Mouse (Mus musculus): ENCODE results near the gene Tmem132c. TPM values are rescaled to one million over a fixed set of nuclear protein-coding genes. Genes with fewer than 3 reads are reported as not detected.

The Tmem132c gene
- total RNA-seq, 2 experiments from 2014 or later, result 0.28 to 0.41 TPM

GRCm38 (mm10) chr5:127595676-127596075, 354.1 kb downstream of the Tmem132c start:
- DNase-seq (ENCODE audit: low spot score), result peak; percentile 54

- DNase-seq (ENCODE audit: low spot score), result no peak
These were observed 355.3 kb downstream of the Tmem132c start for GRCm38 (mm10) chr5:127596862-127597261.

GRCm38 (mm10) chr5:127602996-127603395, 361.4 kb downstream of the Tmem132c start:
- DNase-seq (ENCODE audit: low spot score), result no peak

GRCm38 (mm10) chr5:127607507-127607906, 365.9 kb downstream of the Tmem132c start:
- no peak for DNase-seq (ENCODE audit: low spot score)

GRCm38 (mm10) chr5:127609191-127609714, 367.6 kb downstream of the Tmem132c start:
- DNase-seq (ENCODE audit: low spot score), result no peak

- peak; percentile 84 for DNase-seq (ENCODE audit: low spot score)
These were observed 369.3 kb downstream of the Tmem132c start for GRCm38 (mm10) chr5:127610787-127611509.

- no peak for DNase-seq (ENCODE audit: low spot score)
These were observed 370.3 kb downstream of the Tmem132c start for GRCm38 (mm10) chr5:127611881-127612280.

GRCm38 (mm10) chr5:127612397-127612796, 370.8 kb downstream of the Tmem132c start:
- DNase-seq (ENCODE audit: low spot score), result no peak

Data from gastrocnemius, adult 18-20 months (tissue).